Mouse (Mus musculus): ENCODE measurements around the gene 1700003F12Rik.

1700003F12Rik gene

GRCm38 (mm10) chr2:154549127-154549885, 2.4 kb downstream of the 1700003F12Rik start:
- ATAC-seq (ENCODE audit: low TSS enrichment), result peak; percentile 25

- no peak for ATAC-seq (ENCODE audit: low TSS enrichment)
These were observed 3.0 kb downstream of the 1700003F12Rik start for GRCm38 (mm10) chr2:154549886-154550189.

- ATAC-seq (ENCODE audit: low TSS enrichment), result no peak
These were observed 4.1 kb downstream of the 1700003F12Rik start for GRCm38 (mm10) chr2:154550937-154551336.

GRCm38 (mm10) chr2:154551476-154551875, 4.6 kb downstream of the 1700003F12Rik start, which contains the start of gene Actl10:
Actl10 (plus strand) TSS chr2:154551776.
- ATAC-seq (ENCODE audit: low TSS enrichment), result no peak

- no peak for ATAC-seq (ENCODE audit: low TSS enrichment)
These were observed 5.0 kb downstream of the 1700003F12Rik start for GRCm38 (mm10) chr2:154551927-154552326.

- ATAC-seq (ENCODE audit: low TSS enrichment), result peak; percentile 11; the same call in 1 of the 2 replicates
These were observed 5.6 kb downstream of the 1700003F12Rik start for GRCm38 (mm10) chr2:154552424-154552907.

GRCm38 (mm10) chr2:154555235-154555634, 8.3 kb downstream of the 1700003F12Rik start:
- peak; percentile 59 for ATAC-seq (ENCODE audit: low TSS enrichment)

GRCm38 (mm10) chr2:154557184-154557832, 10.4 kb downstream of the 1700003F12Rik start:
- peak; percentile 25; the same call in 1 of the 2 replicates for ATAC-seq (ENCODE audit: low TSS enrichment)

- ATAC-seq (ENCODE audit: low TSS enrichment), result peak; percentile 45
These were observed 11.6 kb downstream of the 1700003F12Rik start, which contains the start of gene Necab3 for GRCm38 (mm10) chr2:154558264-154559039. Necab3 (minus strand) TSS chr2:154558890.

GRCm38 (mm10) chr2:154563612-154564170, 16.8 kb downstream of the 1700003F12Rik start:
- no peak for ATAC-seq (ENCODE audit: low TSS enrichment)

- ATAC-seq (ENCODE audit: low TSS enrichment), result no peak
These were observed 18.7 kb downstream of the 1700003F12Rik start for GRCm38 (mm10) chr2:154565562-154565961.

GRCm38 (mm10) chr2:154566641-154567040, 19.8 kb downstream of the 1700003F12Rik start:
- ATAC-seq (ENCODE audit: low TSS enrichment), result no peak

GRCm38 (mm10) chr2:154567766-154568165, 20.9 kb downstream of the 1700003F12Rik start:
- no peak for ATAC-seq (ENCODE audit: low TSS enrichment)

GRCm38 (mm10) chr2:154568329-154569070, 21.6 kb downstream of the 1700003F12Rik start:
- no peak; the same call in 1 of the 2 replicates for ATAC-seq (ENCODE audit: low TSS enrichment)

- ATAC-seq (ENCODE audit: low TSS enrichment), result peak; percentile 66
These were observed 22.3 kb downstream of the 1700003F12Rik start for GRCm38 (mm10) chr2:154569071-154569748.

GRCm38 (mm10) chr2:154569836-154570286, 23.0 kb downstream of the 1700003F12Rik start, which contains the start of gene E2f1:
E2f1 (minus strand) TSS chr2:154569892.
- peak; percentile 91 for ATAC-seq (ENCODE audit: low TSS enrichment)

- no peak for ATAC-seq (ENCODE audit: low TSS enrichment)
These were observed 23.8 kb downstream of the 1700003F12Rik start for GRCm38 (mm10) chr2:154570666-154571065.

GRCm38 (mm10) chr2:154571266-154571665, 24.4 kb downstream of the 1700003F12Rik start:
- no peak for ATAC-seq (ENCODE audit: low TSS enrichment)

- no peak; the same call in 1 of the 2 replicates for ATAC-seq (ENCODE audit: low TSS enrichment)
These were observed 25.1 kb downstream of the 1700003F12Rik start for GRCm38 (mm10) chr2:154571976-154572375.

GRCm38 (mm10) chr2:154572996-154573395, 26.1 kb downstream of the 1700003F12Rik start:
- ATAC-seq (ENCODE audit: low TSS enrichment), result no peak

All from frontal cortex, adult (tissue).